Mouse (Mus musculus): Measurements from ENCODE around the gene Cth. TPM values are rescaled to one million over a fixed set of nuclear protein-coding genes. Genes with fewer than 3 reads are reported as not detected.
"Not testable (repeated sequence)": the region's sequence is repeated elsewhere in the genome, so short reads cannot be mapped to it uniquely, and the experiment has no call there.

Cth gene
- total RNA-seq (2021), result 1 to 10 TPM; 3.2 to 3.7 TPM

GRCm38 (mm10) chr3:157924692-157925328 lies at the start of gene Cth:
TSS of gene Cth (minus strand) at chr3:157925077.
- intact Hi-C loops (cut with DNase I), result no loop called here
- DNase-seq (ENCODE audit: low spot score), result peak; percentile 76

GRCm38 (mm10) chr3:157973236-157973635 lies 48.4 kb upstream of the Cth start:
- DNase-seq (ENCODE audit: low spot score), result no peak
- intact Hi-C loops (cut with DNase I), result no loop called here

GRCm38 (mm10) chr3:157971151-157971550 lies 46.3 kb upstream of the Cth start:
- DNase-seq (ENCODE audit: low spot score), result no peak
- intact Hi-C loops (cut with DNase I), result no loop called here

DNA sequence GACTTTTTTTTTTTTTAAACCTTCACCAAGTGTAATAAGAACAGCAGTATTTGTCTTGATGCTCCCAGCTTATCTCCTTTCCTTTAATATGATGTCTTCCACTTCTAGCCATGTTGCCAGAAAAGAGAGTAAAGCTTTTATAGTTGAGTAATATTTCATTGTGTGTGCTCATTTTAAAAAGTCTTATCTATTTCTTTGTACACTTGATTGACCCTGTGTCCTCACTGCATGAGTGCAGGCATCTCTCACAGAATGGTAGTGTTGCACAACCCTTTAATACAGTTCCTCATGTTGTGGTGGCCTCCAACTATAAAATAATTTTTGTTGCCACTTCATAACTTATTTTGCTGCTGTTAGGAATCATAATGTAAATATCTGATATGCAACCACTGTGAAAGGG lies 32.4 kb upstream of the Cth start:
- intact Hi-C loops (cut with DNase I), result no loop called here
- DNase-seq (ENCODE audit: low spot score), result no peak

GRCm38 (mm10) chr3:157956201-157956600 lies 31.3 kb upstream of the Cth start:
- intact Hi-C loops (cut with DNase I), result no loop called here
- DNase-seq (ENCODE audit: low spot score), result no peak

DNA sequence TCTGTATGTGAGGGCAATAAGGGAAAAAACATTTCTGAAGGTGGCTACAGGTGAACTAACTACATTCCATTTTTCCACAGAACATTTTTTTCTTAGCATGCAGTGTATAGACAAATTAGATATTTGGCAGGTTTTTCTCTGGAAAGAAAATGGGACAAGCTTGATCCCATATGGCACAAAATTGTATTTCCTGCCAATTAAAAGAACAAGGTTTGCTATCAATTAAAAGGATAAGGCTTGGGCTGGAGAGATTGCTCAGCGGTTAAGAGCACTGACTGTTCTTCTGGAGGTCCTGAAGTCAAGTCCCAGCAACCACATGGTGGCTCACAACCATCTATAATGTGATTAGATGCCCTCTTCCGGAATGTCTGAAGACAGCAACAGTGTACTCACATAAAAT lies 30.6 kb upstream of the Cth start:
- intact Hi-C loops (cut with DNase I), result no loop called here
- no peak for DNase-seq (ENCODE audit: low spot score)

DNA sequence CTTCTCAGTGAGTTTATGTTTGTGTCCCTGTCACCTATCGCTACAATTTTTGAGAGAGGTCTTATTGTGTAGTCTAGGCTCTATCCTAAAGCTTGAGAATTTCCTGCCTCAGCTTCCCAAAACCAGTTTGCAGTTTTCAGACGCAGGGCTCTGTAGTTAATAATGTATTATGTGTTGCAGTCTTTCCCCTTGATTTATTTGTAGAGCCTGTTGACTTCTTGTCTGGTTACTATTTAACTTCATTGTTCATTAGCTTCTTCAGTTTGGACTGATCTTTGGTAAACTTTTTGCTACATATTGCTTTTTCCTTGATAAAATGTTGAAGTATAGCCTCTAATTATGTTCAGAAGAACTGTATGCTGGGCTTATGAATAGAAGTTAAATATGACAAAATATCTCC lies 27.8 kb upstream of the Cth start:
- DNase-seq (ENCODE audit: low spot score), result no peak
- intact Hi-C loops (cut with DNase I), result no loop called here

GRCm38 (mm10) chr3:157947383-157948280 lies 22.8 kb upstream of the Cth start:
- peak; percentile 1 for DNase-seq (ENCODE audit: low spot score)
- intact Hi-C loops (cut with DNase I), result loop anchor here (2.0 to 10.0 kb wide), 2 partner anchors 85 to 403 kb away; no protein-coding TSS in a partner anchor

- peak; percentile 81 for DNase-seq (ENCODE audit: low spot score)
- intact Hi-C loops (cut with DNase I), result loop anchor here (2.0 to 10.0 kb wide), 2 partner anchors 86 to 402 kb away; no protein-coding TSS in a partner anchor
These were observed 22.0 kb upstream of the Cth start, which contains the start of gene Ankrd13c for GRCm38 (mm10) chr3:157946843-157947358. TSS of gene Ankrd13c (plus strand) at chr3:157947239.

GRCm38 (mm10) chr3:157938585-157938984 lies 13.7 kb upstream of the Cth start:
- no peak for DNase-seq (ENCODE audit: low spot score)
- intact Hi-C loops (cut with DNase I), result no loop called here

- DNase-seq (ENCODE audit: low spot score), result no peak
- intact Hi-C loops (cut with DNase I), result no loop called here
These were observed 9.5 kb upstream of the Cth start for GRCm38 (mm10) chr3:157934301-157934823.

- intact Hi-C loops (cut with DNase I); DNase-seq (ENCODE audit: low spot score): not testable (repeated sequence)
These were observed 8.3 kb upstream of the Cth start for GRCm38 (mm10) chr3:157933223-157933622.

- DNase-seq (ENCODE audit: low spot score), result no peak
- intact Hi-C loops (cut with DNase I), result no loop called here
These were observed 7.2 kb upstream of the Cth start for GRCm38 (mm10) chr3:157932074-157932473.

DNA sequence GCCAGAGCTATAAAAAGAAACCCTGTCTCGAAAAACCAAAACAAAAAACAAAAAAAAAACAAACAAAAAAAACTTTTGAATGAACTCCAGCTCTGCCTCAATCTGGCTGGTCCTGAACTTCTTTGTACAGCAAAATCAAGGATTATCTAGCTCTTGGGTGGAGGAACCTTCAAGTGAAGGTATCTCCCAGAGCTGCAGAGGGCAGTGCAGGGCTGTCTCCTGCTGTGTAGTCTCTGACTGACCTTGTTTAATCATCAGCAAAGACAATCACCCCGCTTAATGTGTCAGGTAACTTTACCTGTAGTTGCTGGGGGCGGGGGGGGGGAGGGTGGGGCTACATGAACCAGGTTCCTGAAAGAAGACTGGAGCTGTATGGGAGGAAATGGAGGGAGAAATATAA lies 6.7 kb upstream of the Cth start:
- no peak for DNase-seq (ENCODE audit: low spot score)
- intact Hi-C loops (cut with DNase I), result no loop called here

DNA sequence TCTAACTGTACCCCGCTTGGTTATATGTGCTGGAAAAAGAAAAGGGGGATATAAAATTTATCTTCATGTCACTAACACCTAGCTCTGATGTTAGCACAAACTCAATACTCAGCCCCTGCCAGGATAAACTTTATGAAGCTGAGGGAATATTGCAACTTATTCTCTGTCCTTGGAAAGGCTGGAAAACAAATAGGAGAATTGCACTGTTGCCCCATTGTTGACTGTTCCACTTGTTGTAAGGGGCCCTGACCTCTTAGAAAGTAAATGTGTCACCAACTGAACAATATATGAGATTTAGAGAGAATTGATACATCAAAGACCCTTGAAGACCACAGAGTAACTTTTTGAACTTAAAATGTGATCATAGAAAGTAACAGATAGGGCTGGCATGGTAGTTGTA lies 4.5 kb upstream of the Cth start:
- intact Hi-C loops (cut with DNase I), result no loop called here
- no peak for DNase-seq (ENCODE audit: low spot score)

DNA sequence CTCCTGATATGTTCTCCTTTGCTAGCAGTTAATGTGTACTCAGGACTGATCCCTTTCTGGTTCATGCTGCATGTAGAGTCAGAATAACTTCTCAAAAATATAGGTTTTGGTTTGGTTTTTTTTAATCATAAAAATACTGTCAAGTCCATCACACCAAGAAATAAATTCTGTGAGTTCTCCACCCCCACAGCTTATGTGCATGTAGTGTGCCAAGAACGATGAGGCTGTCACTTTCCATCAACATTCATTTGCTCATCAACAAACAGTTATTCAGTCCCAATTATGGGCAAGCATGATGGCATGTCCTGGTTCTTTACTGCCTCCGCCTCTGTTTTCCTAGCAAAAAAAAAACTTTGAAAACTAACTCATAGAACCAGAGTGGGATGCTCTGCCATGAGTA lies 3.9 kb upstream of the Cth start:
- intact Hi-C loops (cut with DNase I), result no loop called here
- DNase-seq (ENCODE audit: low spot score), result no peak

GRCm38 (mm10) chr3:157926761-157927160 lies 1.9 kb upstream of the Cth start:
- intact Hi-C loops (cut with DNase I), result no loop called here
- DNase-seq (ENCODE audit: low spot score), result no peak

- no peak for DNase-seq (ENCODE audit: low spot score)
These were observed 1.0 kb upstream of the Cth start for GRCm38 (mm10) chr3:157925706-157926510.

GRCm38 (mm10) chr3:157923268-157923835 lies 1.5 kb downstream of the Cth start:
- DNase-seq (ENCODE audit: low spot score), result no peak
- intact Hi-C loops (cut with DNase I), result no loop called here

More at GRCm38 (mm10) chr3:157925706-157926510, 1.0 kb upstream of the Cth start:
- intact Hi-C loops (cut with DNase I), result no loop called here
